Mouse (Mus musculus) thymus, postnatal 0 days (tissue): Measurements from ENCODE around the gene Bloc1s3. TPM values are rescaled to one million over a fixed set of nuclear protein-coding genes. Genes with fewer than 3 reads are reported as not detected.

Experiments used
- DNase-seq: peaks from one replicate; pipeline ENCODE4 v3.0.0-alpha.2; 2015; ENCODE audit warnings: low spot score
- polyA plus RNA-seq: library from polyadenylated mRNA; unstranded; fragments of >200 nt; fragmentation: Nextera tagmentation; extraction: Ambion mirVana; gene quantifications from 2 replicates; pipeline ENCODE4 v1.2.1, GENCODE M21; 2015

The Bloc1s3 gene
- polyA plus RNA-seq, 1 experiment from 2014 or later: 4.0 TPM

DNA sequence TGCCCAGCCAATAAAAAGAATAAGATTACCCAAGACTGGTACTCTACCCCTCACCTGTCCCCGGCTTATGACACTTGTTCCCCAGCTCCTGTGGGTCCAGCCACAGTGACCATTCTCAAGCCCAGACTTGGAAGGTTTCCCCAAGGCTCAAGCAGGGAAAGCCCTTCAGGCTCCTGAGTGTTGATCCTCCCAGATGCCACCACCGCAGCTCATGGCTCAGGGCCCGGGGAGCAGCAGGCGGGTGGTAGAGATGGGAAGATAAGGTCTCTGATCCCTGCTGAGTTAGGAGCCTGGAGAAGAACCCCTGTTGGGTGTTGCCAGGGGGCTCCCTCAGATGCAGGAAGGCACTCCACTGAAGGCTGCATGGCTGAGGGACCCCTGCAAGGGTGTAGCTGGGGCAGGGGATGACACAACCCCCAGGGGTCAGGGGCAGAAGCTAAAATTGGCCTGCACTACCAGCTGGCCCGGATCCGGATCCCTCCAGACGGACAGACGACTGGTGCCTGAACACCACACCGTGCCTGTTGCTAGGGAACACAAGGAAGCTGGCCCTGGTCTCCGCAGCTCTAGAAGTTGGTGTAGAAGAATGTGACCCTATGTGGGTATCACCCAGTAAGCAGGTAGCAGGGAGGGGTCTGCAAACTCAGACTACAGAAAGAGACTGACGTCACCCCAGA lies 52.2 kb downstream of the Bloc1s3 start:
- DNase-seq: no peak

DNA sequence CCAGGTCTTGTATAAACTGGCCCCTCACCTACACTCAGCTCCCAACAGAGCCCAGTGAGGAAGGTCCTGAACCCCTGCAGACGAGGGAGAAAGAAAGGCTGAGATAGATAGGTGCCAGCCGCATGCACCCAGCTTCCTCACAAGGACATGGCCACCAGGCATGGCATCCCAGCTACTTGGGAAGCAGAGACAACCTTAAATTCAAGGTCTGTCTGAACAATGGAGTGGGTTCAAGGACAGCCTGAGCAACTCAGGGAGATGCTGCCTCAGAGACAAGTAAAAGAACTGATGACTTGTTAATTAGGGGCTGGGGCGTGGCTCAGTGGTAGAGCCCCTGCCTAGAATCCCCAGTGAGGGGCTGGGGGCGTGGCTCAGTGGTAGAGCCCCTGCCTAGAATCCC lies 53.0 kb downstream of the Bloc1s3 start:
- no peak for DNase-seq

Other genes with a start within 250 kb of the Bloc1s3 start
- 74.3 and 75.3 TPM in 2 replicates for gene Vasp, start 236.6 kb downstream of the Bloc1s3 start, polyA plus RNA-seq
- 0.27 and 0.30 TPM in 2 replicates for gene Ppm1n, start 228.3 kb downstream of the Bloc1s3 start, polyA plus RNA-seq
- gene Rtn2, start 225.7 kb downstream of the Bloc1s3 start, polyA plus RNA-seq: 1.6 and 2.2 TPM in 2 replicates
- gene Fosb, start 198.3 kb downstream of the Bloc1s3 start, polyA plus RNA-seq: 0.19 and 0.21 TPM in 2 replicates
- 59.6 and 67.1 TPM in 2 replicates for gene Ercc1, start 163.6 kb downstream of the Bloc1s3 start, polyA plus RNA-seq
- gene Cd3eap, start 148.9 kb downstream of the Bloc1s3 start, polyA plus RNA-seq: 15.8 and 18.7 TPM in 2 replicates
- 2.2 and 2.4 TPM in 2 replicates for gene Ppp1r13l, start 148.6 kb downstream of the Bloc1s3 start, polyA plus RNA-seq
- 14.3 and 15.1 TPM in 2 replicates for gene Ercc2, start 126.4 kb downstream of the Bloc1s3 start, polyA plus RNA-seq
- gene Klc3, start 104.3 kb downstream of the Bloc1s3 start, polyA plus RNA-seq: 35.3 and 38.4 TPM in 2 replicates
- 3.6 and 7.0 TPM in 2 replicates for gene Ckm, start 103.6 kb downstream of the Bloc1s3 start, polyA plus RNA-seq
- gene Mark4, start 49.5 kb downstream of the Bloc1s3 start, polyA plus RNA-seq: 6.7 and 9.0 TPM in 2 replicates
- 0.74 and 0.78 TPM in 2 replicates for gene Exoc3l2, start 45.0 kb downstream of the Bloc1s3 start, polyA plus RNA-seq
- 86.5 and 92.5 TPM in 2 replicates for gene Trappc6a, start within 50 bp of the Bloc1s3 start, polyA plus RNA-seq
- gene Nkpd1, start 9.5 kb upstream of the Bloc1s3 start, polyA plus RNA-seq: 0.24 and 0.42 TPM in 2 replicates
- 11.7 and 15.6 TPM in 2 replicates for gene Ppp1r37, start 54.7 kb upstream of the Bloc1s3 start, polyA plus RNA-seq
- gene Zfp296, start 68.9 kb upstream of the Bloc1s3 start, polyA plus RNA-seq: 1.5 and 2.0 TPM in 2 replicates
- gene Gemin7, start 69.2 kb upstream of the Bloc1s3 start, polyA plus RNA-seq: 133 and 134 TPM in 2 replicates
- 35.2 and 41.3 TPM in 2 replicates for gene Clasrp, start 96.1 kb upstream of the Bloc1s3 start, polyA plus RNA-seq
- gene Relb, start 121.1 kb upstream of the Bloc1s3 start, polyA plus RNA-seq: 37.2 and 38.0 TPM in 2 replicates
- gene Clptm1, start 156.7 kb upstream of the Bloc1s3 start, polyA plus RNA-seq: 57.5 and 66.6 TPM in 2 replicates
- 3.4 and 3.8 TPM in 2 replicates for gene Apoc2, start 169.6 kb upstream of the Bloc1s3 start, polyA plus RNA-seq
- gene Gm44805, start 173.1 kb upstream of the Bloc1s3 start, polyA plus RNA-seq: 0.59 TPM in 1 of 2 replicates, not detected in the other
- gene Apoc4, start 173.1 kb upstream of the Bloc1s3 start, polyA plus RNA-seq: 0.29 and 0.75 TPM in 2 replicates
- 21.1 and 21.3 TPM in 2 replicates for gene Apoc1, start 184.3 kb upstream of the Bloc1s3 start, polyA plus RNA-seq
- gene Apoe, start 190.8 kb upstream of the Bloc1s3 start, polyA plus RNA-seq: 624 and 627 TPM in 2 replicates
- gene Tomm40, start 207.1 kb upstream of the Bloc1s3 start, polyA plus RNA-seq: 132 and 140 TPM in 2 replicates
- gene Nectin2, start 242.1 kb upstream of the Bloc1s3 start, polyA plus RNA-seq: 7.0 and 7.1 TPM in 2 replicates